Mouse (Mus musculus) midbrain, embryonic 15.5 days (tissue): ENCODE data around the gene Gm20388. TPM values are rescaled to one million over a fixed set of nuclear protein-coding genes. Genes with fewer than 3 reads are reported as not detected.
A peak's percentile ranks its signal among the peaks of the same experiment; 100 is the strongest.

Experiments
- ATAC-seq: fragments of 200-750 bp; cut with Nextera tagmentation; replicated peaks from 2 replicates; pipeline ENCODE4 v1.8.0; 2017; ENCODE audit warnings: moderate TSS enrichment
- H3K27ac ChIP-seq: fragments of 300-500 bp; sonication (generic); 2 replicates; pipeline ENCODE4 v1.5.1; 2015; ENCODE audit warnings: mild to moderate bottlenecking, inconsistent platforms
- H3K27me3 ChIP-seq: fragments of 300-500 bp; sonication (generic); replicated peaks from 2 replicates; pipeline ENCODE4 v1.6.1; 2015; ENCODE audit warnings: inconsistent platforms
- H3K36me3 ChIP-seq: fragments of 300-500 bp; sonication (generic); replicated peaks from 2 replicates; pipeline ENCODE4 v1.6.1; 2015; ENCODE audit warnings: inconsistent platforms
- H3K4me1 ChIP-seq: fragments of 300-500 bp; sonication (generic); 2 replicates; pipeline ENCODE4 v1.6.1; 2015; ENCODE audit warnings: inconsistent platforms
- H3K4me2 ChIP-seq: fragments of 300-500 bp; sonication (generic); 2 replicates; pipeline ENCODE4 v1.6.1; 2015; ENCODE audit warnings: inconsistent platforms, mild to moderate bottlenecking, moderate library complexity
- H3K4me3 ChIP-seq: fragments of 300-500 bp; sonication (generic); 2 replicates; pipeline ENCODE4 v1.5.1; 2015; ENCODE audit warnings: mild to moderate bottlenecking, inconsistent platforms
- H3K9ac ChIP-seq: fragments of 300-500 bp; sonication (generic); 2 replicates; pipeline ENCODE4 v1.6.1; 2015; ENCODE audit warnings: mild to moderate bottlenecking, inconsistent platforms
- H3K9me3 ChIP-seq: fragments of 300-500 bp; sonication (generic); 2 replicates; pipeline ENCODE4 v1.6.1; 2016; ENCODE audit warnings: inconsistent platforms
- WGBS: fragments of 180-500 bp; shearing (Covaris S2); methylation state at CpG from one replicate; pipeline ENCODE4 v1.1.7; 2015; ENCODE audit warnings: mixed read lengths; 5-methylcytosine and 5-hydroxymethylcytosine counted together
- polyA plus RNA-seq: library from polyadenylated mRNA; unstranded; fragments of >200 nt; fragmentation: Nextera tagmentation; extraction: Ambion mirVana; gene quantifications from 2 replicates; pipeline ENCODE4 v1.2.1, GENCODE M21; 2015

The Gm20388 gene
- polyA plus RNA-seq, 1 experiment from 2014 or later: 5.6 TPM

GRCm38 (mm10) chr8:123872048-123872447 is 3961.4 kb downstream of the Gm20388 start:
- Histone ChIP-seq H3K36me3 (no peaks in the 10 kb centered on the region), H3K4me3 (no peak overlapping the region)

GRCm38 (mm10) chr8:123873364-123873763 is 3962.7 kb downstream of the Gm20388 start:
- WGBS: 85% methylated on average over 6 of the region's 6 CpGs
- Histone ChIP-seq H3K4me3 (no peak overlapping the region), H3K27me3 (no peaks in the 10 kb centered on the region), H3K9me3 (no peaks in the 10 kb centered on the region), H3K4me2 (no peak overlapping the region), H3K27ac (no peak overlapping the region), H3K4me1 (no peaks in the 10 kb centered on the region), H3K36me3 (no peaks in the 10 kb centered on the region), H3K9ac (no peak overlapping the region)
- ATAC-seq: no peak

More at GRCm38 (mm10) chr8:123872048-123872447, 3961.4 kb downstream of the Gm20388 start:
- Histone ChIP-seq H3K4me1 (no peaks in the 10 kb centered on the region), H3K9me3 (no peaks in the 10 kb centered on the region), H3K4me2 (no peak overlapping the region), H3K9ac (no peak overlapping the region), H3K27ac (no peak overlapping the region), H3K27me3 (no peaks in the 10 kb centered on the region)
- 80% methylated on average over 9 of the region's 9 CpGs for WGBS
- ATAC-seq: no peak

- Histone ChIP-seq H3K9ac (no peak overlapping the region), H3K4me1 (no peaks in the 10 kb centered on the region), H3K27me3 (no peaks in the 10 kb centered on the region), H3K9me3 (no peaks in the 10 kb centered on the region), H3K27ac (no peak overlapping the region), H3K4me3 (no peak overlapping the region), H3K4me2 (no peak overlapping the region), H3K36me3 (no peaks in the 10 kb centered on the region)
- no peak for ATAC-seq
- 76% methylated on average over 11 of the region's 11 CpGs for WGBS
Observed at GRCm38 (mm10) chr8:123874324-123874723, 3963.7 kb downstream of the Gm20388 start.

GRCm38 (mm10) chr8:123877865-123878264 is 3967.2 kb downstream of the Gm20388 start:
- Histone ChIP-seq H3K9me3 (no peaks in the 10 kb centered on the region), H3K4me3 (no peak overlapping the region), H3K9ac (no peak overlapping the region), H3K36me3 (no peaks in the 10 kb centered on the region), H3K27ac (no peak overlapping the region), H3K27me3 (0 out of 2 replicates have a peak, but pooled peaks cover 2% of the 10 kb centered on the region), H3K4me2 (no peak overlapping the region), H3K4me1 (no peaks in the 10 kb centered on the region)
- WGBS: 78% methylated on average over 2 of the region's 2 CpGs
- no peak for ATAC-seq

- no peaks in the 10 kb centered on the region for H3K9me3 ChIP-seq
- no peak overlapping the region for H3K9ac ChIP-seq
- H3K4me3 ChIP-seq: no peak overlapping the region
- H3K27ac ChIP-seq: no peak overlapping the region
- H3K27me3 ChIP-seq: 0 out of 2 replicates have a peak, but pooled peaks cover 2% of the 10 kb centered on the region
- H3K36me3 ChIP-seq: no peaks in the 10 kb centered on the region
- no peak for ATAC-seq
- WGBS: 65% methylated on average over 10 of the region's 10 CpGs
- no peak overlapping the region for H3K4me2 ChIP-seq
- peaks cover 16% of the 10 kb centered on the region for H3K4me1 ChIP-seq
Observed at GRCm38 (mm10) chr8:123880271-123880670, 3969.6 kb downstream of the Gm20388 start.

- H3K4me1 ChIP-seq: peaks cover 17% of the 10 kb centered on the region
- 59% methylated on average over 4 of the region's 4 CpGs for WGBS
- H3K4me3 ChIP-seq: no peak overlapping the region
- H3K27ac ChIP-seq: no peak overlapping the region
- H3K4me2 ChIP-seq: no peak overlapping the region
- 0 out of 2 replicates have a peak, but pooled peaks cover 2% of the 10 kb centered on the region for H3K27me3 ChIP-seq
- ATAC-seq: no peak
- H3K36me3 ChIP-seq: no peaks in the 10 kb centered on the region
- H3K9me3 ChIP-seq: no peaks in the 10 kb centered on the region
- H3K9ac ChIP-seq: no peak overlapping the region
Observed at GRCm38 (mm10) chr8:123880821-123881350, 3970.2 kb downstream of the Gm20388 start.

- Histone ChIP-seq H3K27ac (no peak overlapping the region), H3K27me3 (0 out of 2 replicates have a peak, but pooled peaks cover 2% of the 10 kb centered on the region), H3K4me3 (no peak overlapping the region), H3K36me3 (no peaks in the 10 kb centered on the region), H3K4me1 (peaks cover 17% of the 10 kb centered on the region), H3K9ac (no peak overlapping the region), H3K4me2 (no peak overlapping the region), H3K9me3 (no peaks in the 10 kb centered on the region)
- WGBS: 80% methylated on average over 2 of the region's 2 CpGs
- no peak for ATAC-seq
Observed at GRCm38 (mm10) chr8:123882412-123882811, 3971.8 kb downstream of the Gm20388 start.

- no peaks in the 10 kb centered on the region for H3K9me3 ChIP-seq
- H3K27ac ChIP-seq: no peak overlapping the region
- H3K4me3 ChIP-seq: no peak overlapping the region
- WGBS: 76% methylated on average over 4 of the region's 4 CpGs
- H3K9ac ChIP-seq: no peak overlapping the region
- no peaks in the 10 kb centered on the region for H3K36me3 ChIP-seq
- ATAC-seq: no peak
- 0 out of 2 replicates have a peak, but pooled peaks cover 2% of the 10 kb centered on the region for H3K27me3 ChIP-seq
- H3K4me1 ChIP-seq: peaks cover 17% of the 10 kb centered on the region
- H3K4me2 ChIP-seq: no peak overlapping the region
Observed at GRCm38 (mm10) chr8:123883094-123883493, 3972.5 kb downstream of the Gm20388 start.

GRCm38 (mm10) chr8:123884721-123885565 is 3974.3 kb downstream of the Gm20388 start:
- Histone ChIP-seq H3K27me3 (peaks cover 6% of the 10 kb centered on the region), H3K27ac (peak overlapping the region; percentile 80), H3K4me2 (peak overlapping the region; percentile 39), H3K36me3 (no peaks in the 10 kb centered on the region), H3K9ac (no peak overlapping the region; the same call in 1 of the 2 replicates), H3K4me1 (peaks cover 17% of the 10 kb centered on the region), H3K4me3 (peak overlapping the region; percentile 11), H3K9me3 (no peaks in the 10 kb centered on the region)
- WGBS: 5% methylated on average over 13 of the region's 14 CpGs
- ATAC-seq: peak; percentile 91

GRCm38 (mm10) chr8:123887163-123887562 is 3976.5 kb downstream of the Gm20388 start:
- Histone ChIP-seq H3K4me2 (no peak overlapping the region), H3K4me1 (peaks cover 25% of the 10 kb centered on the region), H3K4me3 (no peak overlapping the region), H3K27ac (no peak overlapping the region), H3K36me3 (no peaks in the 10 kb centered on the region), H3K27me3 (peaks cover 13% of the 10 kb centered on the region), H3K9me3 (no peaks in the 10 kb centered on the region), H3K9ac (no peak overlapping the region)
- 96% methylated on average over 4 of the region's 4 CpGs for WGBS
- ATAC-seq: no peak

GRCm38 (mm10) chr8:123887956-123888355 is 3977.3 kb downstream of the Gm20388 start:
- Histone ChIP-seq H3K9me3 (no peaks in the 10 kb centered on the region), H3K4me1 (peaks cover 33% of the 10 kb centered on the region), H3K36me3 (no peaks in the 10 kb centered on the region), H3K27me3 (peaks cover 18% of the 10 kb centered on the region), H3K4me2 (no peak overlapping the region), H3K27ac (no peak overlapping the region), H3K9ac (no peak overlapping the region), H3K4me3 (no peak overlapping the region)
- 90% methylated on average over 2 of the region's 2 CpGs for WGBS
- no peak for ATAC-seq

- no peaks in the 10 kb centered on the region for H3K36me3 ChIP-seq
- peaks cover 37% of the 10 kb centered on the region for H3K27me3 ChIP-seq
- WGBS: 63% methylated on average over 4 of the region's 4 CpGs
- H3K9ac ChIP-seq: no peak overlapping the region
- H3K4me3 ChIP-seq: no peak overlapping the region
- H3K4me2 ChIP-seq: no peak overlapping the region
- H3K9me3 ChIP-seq: no peaks in the 10 kb centered on the region
- peaks cover 23% of the 10 kb centered on the region for H3K4me1 ChIP-seq
- no peak overlapping the region for H3K27ac ChIP-seq
- no peak for ATAC-seq
Observed at GRCm38 (mm10) chr8:123889797-123890196, 3979.2 kb downstream of the Gm20388 start.
